ENCODE assay signal across 22 mouse cellular contexts in genomic region chr10:108185265-108185664, GRCm38 (mm10). TPM values are rescaled to one million over a fixed set of nuclear protein-coding genes. Genes with fewer than 3 reads are reported as not detected.
DNase-seq lines count a peak whose midpoint lies in the region; ATAC-seq and TF ChIP-seq lines count a peak whose summit lies in the region.
"Had no signal": no experiment of that assay in that cellular context is flagged by ENCODE, and none has a peak within 500 bp of the region (broad histone marks: within the 10 kb centered on the region; RNA-seq: fewer than 3 reads in every experiment).

No protein-coding gene starts in this region.

- CTCF ChIA-PET in Patski (lab: Charles Lee) = no interaction called here

- no peaks in the 10 kb centered on the region for H3K4me1 ChIP-seq in forebrain, postnatal 0 days (ENCODE audit: insufficient read depth)
- no peaks in the 10 kb centered on the region for H3K4me1 ChIP-seq in forebrain, embryonic 12.5 days
- H3K4me1 ChIP-seq: embryonic facial prominence, embryonic 12.5 days; limb, embryonic 10.5 days; neural tube, embryonic 12.5 days had no signal

- 0 out of 2 replicates have a peak overlapping the region, but pooled peaks have one; percentile 47 for H3K27ac ChIP-seq in forebrain, postnatal 0 days (ENCODE audit: low read depth, low read length)
- no peak overlapping the region for H3K27ac ChIP-seq in forebrain, embryonic 12.5 days
- peak overlapping the region; percentile 29; the same call in 1 of the 2 replicates for H3K27ac ChIP-seq in left cerebral cortex, adult 2 months
- H3K27ac ChIP-seq: embryonic facial prominence, embryonic 12.5 days; limb, embryonic 10.5 days; liver, embryonic 13.5 days; midbrain, embryonic 15.5 days; neural tube, embryonic 12.5 days had no signal

- no peaks in the 10 kb centered on the region for H3K36me3 ChIP-seq in forebrain, postnatal 0 days (ENCODE audit: insufficient read depth)
- no peaks in the 10 kb centered on the region for H3K36me3 ChIP-seq in forebrain, embryonic 12.5 days (replicated peaks)
- H3K36me3 ChIP-seq: embryonic facial prominence, embryonic 12.5 days; liver, embryonic 13.5 days; lung, embryonic 15.5 days; midbrain, embryonic 15.5 days; neural tube, embryonic 12.5 days had no signal

- TF ChIP-seq CTCF in forebrain, postnatal 0 days (IDR thresholded peaks at IDR 0.05; ENCODE audit: low read depth) = no peak
- no peak for TF ChIP-seq CTCF in left cerebral cortex, adult 2 months (IDR thresholded peaks at IDR 0.05)
- TF ChIP-seq CTCF in Patski (IDR thresholded peaks at IDR 0.05) = no peak

- 70% methylated on average over 3 of the region's 3 CpGs for WGBS in forebrain, postnatal 0 days
- 90% methylated on average over 3 of the region's 3 CpGs for WGBS in forebrain, embryonic 12.5 days

- DNase-seq in forebrain, postnatal 0 days = no peak
- no peak for DNase-seq in left cerebral cortex, adult 2 months (ENCODE audit: extremely low spot score in 1 of 2, low spot score in 2 of 2)
- no peak for DNase-seq in left cerebral cortex, adult 8-10 months (ENCODE audit: low spot score in 2 of 2)
- DNase-seq in Patski (ENCODE audit: low read depth, low spot score) (no peak), adipocyte (ENCODE audit: low spot score) (no peak)
- DNase-seq in ovary, postnatal 36 days (ENCODE audit: low spot score) = no peak
- DNase-seq: adrenal gland, adult 2 months; cerebellum, adult 11 months; cerebellum, postnatal 36 days; gastrocnemius, postnatal 10 days; heart, postnatal 14 days; liver, embryonic 13.5 days; thymus, postnatal 25 days had no signal

- H3K9ac ChIP-seq in forebrain, postnatal 0 days = no peak overlapping the region
- no peak overlapping the region for H3K9ac ChIP-seq in forebrain, embryonic 12.5 days
- H3K9ac ChIP-seq: embryonic facial prominence, embryonic 12.5 days; kidney, embryonic 15.5 days; liver, embryonic 13.5 days; lung, embryonic 15.5 days; midbrain, embryonic 15.5 days; neural tube, embryonic 12.5 days had no signal

- H3K9me3 ChIP-seq in forebrain, postnatal 0 days (ENCODE audit: low read length) = no peaks in the 10 kb centered on the region
- H3K9me3 ChIP-seq in forebrain, embryonic 12.5 days = no peaks in the 10 kb centered on the region
- H3K9me3 ChIP-seq: embryonic facial prominence, embryonic 12.5 days; kidney, embryonic 15.5 days; limb, embryonic 10.5 days; liver, embryonic 13.5 days; lung, embryonic 15.5 days; megakaryocyte, embryonic 14.5 days; midbrain, embryonic 15.5 days; neural tube, embryonic 12.5 days had no signal

- in situ Hi-C loops in Patski (cut with MboI; ENCODE audit: low pct_unique_long_range_greater_than_20kb) = no loop called here

- POLR2A ChIA-PET in Patski (lab: Charles Lee) = no interaction called here

- no peak overlapping the region for H3K4me2 ChIP-seq in forebrain, postnatal 0 days (ENCODE audit: low read depth)
- H3K4me2 ChIP-seq in forebrain, embryonic 12.5 days = no peak overlapping the region
- H3K4me2 ChIP-seq: embryonic facial prominence, embryonic 12.5 days; kidney, embryonic 15.5 days; liver, embryonic 13.5 days; lung, embryonic 15.5 days; midbrain, embryonic 15.5 days; neural tube, embryonic 12.5 days had no signal

- ATAC-seq in forebrain, postnatal 0 days = peak; percentile 61; the same call in 1 of the 2 replicates
- ATAC-seq in forebrain, embryonic 12.5 days (ENCODE audit: low FRiP score) = no peak
- ATAC-seq in Patski = peak; percentile 93
- peak; percentile 62 for ATAC-seq in megakaryocyte progenitor cell, adult 5-6 weeks (replicated peaks; ENCODE audit: poor library complexity)
- ATAC-seq: midbrain, embryonic 15.5 days had no signal

- H3K27me3 ChIP-seq in forebrain, postnatal 0 days (ENCODE audit: insufficient read depth, low read length) = no peaks in the 10 kb centered on the region
- no peaks in the 10 kb centered on the region for H3K27me3 ChIP-seq in forebrain, embryonic 12.5 days
- H3K27me3 ChIP-seq in Patski = no peaks in the 10 kb centered on the region
- H3K27me3 ChIP-seq: embryonic facial prominence, embryonic 12.5 days; kidney, embryonic 15.5 days; liver, embryonic 13.5 days; lung, embryonic 15.5 days; megakaryocyte, embryonic 14.5 days; midbrain, embryonic 15.5 days; neural tube, embryonic 12.5 days had no signal

- intact Hi-C loops in left cerebral cortex, adult 2 months (cut with DNase I) = no loop called here

- no peak overlapping the region for H3K4me3 ChIP-seq in forebrain, postnatal 0 days (ENCODE audit: low read depth, low read length)
- H3K4me3 ChIP-seq in forebrain, embryonic 12.5 days (replicated peaks) = no peak overlapping the region
- H3K4me3 ChIP-seq in left cerebral cortex, adult 2 months = no peak overlapping the region
- H3K4me3 ChIP-seq: embryonic facial prominence, embryonic 12.5 days; kidney, embryonic 15.5 days; limb, embryonic 10.5 days; liver, embryonic 13.5 days; lung, embryonic 15.5 days; megakaryocyte, embryonic 14.5 days; midbrain, embryonic 15.5 days; neural tube, embryonic 12.5 days had no signal

RNA-seq across cellular contexts. Expression of gene Ppp1r12a, which starts 23.3 kb away (rescaled TPM):
- total RNA-seq in forebrain, postnatal 0 days (2014; rRNA removed) = 71.3 and 92.3 TPM in 2 replicates
- polyA plus RNA-seq in forebrain, postnatal 0 days (2015; fragmentation: Nextera tagmentation; extraction: Ambion mirVana) = 33.0 and 51.6 TPM in 2 replicates
- polyA plus RNA-seq in forebrain, embryonic 12.5 days (2016; fragmentation: Nextera tagmentation; extraction: Ambion mirVana) = 81.4 and 84.7 TPM in 2 replicates
- total RNA-seq in left cerebral cortex, adult 2 months (2021) = 100 to 1,000 TPM; 145 to 150 TPM
- total RNA-seq in left cerebral cortex, adult 8-10 months (2022) = 100 to 1,000 TPM; 126 to 141 (median 127) TPM
- 68.9 TPM for polyA plus RNA-seq in Patski (2021)
- total RNA-seq in megakaryocyte progenitor cell, adult 5-6 weeks (2015) = 101 and 106 TPM in 2 replicates
- total RNA-seq in megakaryocyte progenitor cell, adult 5-6 weeks (2017) = 137 and 172 TPM in 2 replicates
